Mouse (Mus musculus) kidney, postnatal 0 days (tissue): Measurements from ENCODE around the gene Rassf5. TPM values are rescaled to one million over a fixed set of nuclear protein-coding genes. Genes with fewer than 3 reads are reported as not detected.
A peak's percentile ranks its signal among the peaks of the same experiment; 100 is the strongest.

Source experiments
- ATAC-seq: fragments of 200-750 bp; cut with Nextera tagmentation; replicated peaks from 2 replicates; pipeline ENCODE4 v1.8.0; 2017; ENCODE audit warnings: low read depth, moderate number of reproducible peaks, moderate TSS enrichment, moderate library complexity; ENCODE audit not compliant: low FRiP score
- DNase-seq: peaks from one replicate; pipeline ENCODE4 v3.0.0-alpha.2; 2016; ENCODE audit warnings: low spot score
- H3K27ac ChIP-seq: fragments of 300-500 bp; sonication (generic); 2 replicates; pipeline ENCODE4 v1.5.1; 2014; ENCODE audit warnings: mild to moderate bottlenecking
- H3K27me3 ChIP-seq: fragments of 300-500 bp; sonication (generic); 2 replicates; pipeline ENCODE4 v1.6.1; 2014; ENCODE audit warnings: low read length, mixed read lengths; ENCODE audit not compliant: insufficient read depth
- H3K36me3 ChIP-seq: fragments of 300-500 bp; sonication (generic); 2 replicates; pipeline ENCODE4 v1.6.1; 2014; ENCODE audit warnings: low read length, mixed read lengths; ENCODE audit not compliant: insufficient read depth
- H3K4me1 ChIP-seq: fragments of 300-500 bp; sonication (generic); replicated peaks from 2 replicates; pipeline ENCODE4 v1.6.1; 2014; ENCODE audit warnings: antibody characterized with exemption, low read length, mixed read lengths; ENCODE audit not compliant: insufficient read depth
- H3K4me2 ChIP-seq: fragments of 300-500 bp; sonication (generic); 2 replicates; pipeline ENCODE4 v1.6.1; 2014; ENCODE audit warnings: mild to moderate bottlenecking, low read length, moderate library complexity, mixed read lengths
- H3K4me3 ChIP-seq: fragments of 300-500 bp; sonication (generic); replicated peaks from 2 replicates; pipeline ENCODE4 v1.5.1; 2014; ENCODE audit warnings: low read depth, low read length
- H3K9ac ChIP-seq: fragments of 300-500 bp; sonication (generic); 2 replicates; pipeline ENCODE4 v1.6.1; 2014; ENCODE audit warnings: low read depth, low read length
- H3K9me3 ChIP-seq: fragments of 300-500 bp; sonication (generic); replicated peaks from 2 replicates; pipeline ENCODE4 v1.6.1; 2016; ENCODE audit warnings: low read length, inconsistent platforms, mixed read lengths
- CTCF ChIP-seq: IDR thresholded peaks from 2 replicates; pipeline ENCODE4 v1.5.1; 2016; ENCODE audit warnings: antibody characterized with exemption, low read depth, mild to moderate bottlenecking, moderate library complexity
- WGBS: fragments of 180-500 bp; shearing (Covaris S2); extraction: QIAGEN DNeasy Blood & Tissue Kit; methylation state at CpG from one replicate; pipeline ENCODE4 v1.1.7; 2014; 5-methylcytosine and 5-hydroxymethylcytosine counted together
- polyA plus RNA-seq: library from polyadenylated mRNA; unstranded; fragments of >200 nt; fragmentation: Nextera tagmentation; extraction: Ambion mirVana; gene quantifications from 2 replicates; pipeline ENCODE4 v1.2.1, GENCODE M21; 2015

Rassf5 gene
- polyA plus RNA-seq, 1 experiment from 2014 or later: 3.4 TPM

DNA sequence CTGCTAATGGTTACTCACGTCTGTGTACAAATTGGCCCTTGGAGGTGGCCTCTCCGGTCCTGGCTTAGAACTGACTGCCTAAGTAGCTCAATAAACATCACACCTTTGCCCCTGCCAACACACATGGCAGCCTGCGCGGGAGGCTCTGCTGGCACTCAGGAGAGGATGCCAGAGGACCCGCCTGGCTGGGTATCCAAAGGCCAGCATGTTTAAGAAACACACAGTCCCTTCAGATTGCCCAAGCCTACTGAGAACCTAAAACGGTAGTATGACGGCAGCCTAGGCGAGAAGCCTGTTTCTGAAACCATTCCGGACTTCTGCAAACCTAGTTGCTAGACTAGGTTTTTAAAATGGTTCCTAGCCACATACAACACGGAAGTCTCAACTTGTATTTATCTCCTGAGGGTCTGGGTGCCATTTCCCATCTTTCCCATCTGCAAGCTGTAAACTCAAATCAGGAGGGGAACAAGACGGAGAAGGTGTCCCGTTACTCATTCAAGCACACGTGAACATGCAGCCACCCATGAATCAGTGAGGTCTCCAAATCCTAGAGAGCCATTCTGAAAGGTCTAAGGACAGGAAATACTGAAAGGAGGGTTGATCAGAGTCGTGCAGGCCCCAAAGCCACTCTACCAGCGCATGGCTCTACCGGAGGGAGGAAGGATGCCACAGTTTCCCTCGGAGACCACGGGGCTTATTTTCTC is 45.8 kb downstream of the Rassf5 start:
- no peaks in the 10 kb centered on the region for H3K27me3 ChIP-seq
- DNase-seq: no peak
- H3K36me3 ChIP-seq: no peaks in the 10 kb centered on the region
- no peak overlapping the region for H3K4me3 ChIP-seq
- H3K4me2 ChIP-seq: no peak overlapping the region
- 64% methylated on average over 18 of the region's 18 CpGs for WGBS
- 0 out of 2 replicates have a peak overlapping the region, but pooled peaks have one; percentile 1 for H3K27ac ChIP-seq
- H3K9ac ChIP-seq: no peak overlapping the region
- H3K4me1 ChIP-seq: no peaks in the 10 kb centered on the region; the same call in 1 of the 2 replicates
- TF ChIP-seq CTCF: no peak
- no peak for ATAC-seq
- H3K9me3 ChIP-seq: no peaks in the 10 kb centered on the region

DNA sequence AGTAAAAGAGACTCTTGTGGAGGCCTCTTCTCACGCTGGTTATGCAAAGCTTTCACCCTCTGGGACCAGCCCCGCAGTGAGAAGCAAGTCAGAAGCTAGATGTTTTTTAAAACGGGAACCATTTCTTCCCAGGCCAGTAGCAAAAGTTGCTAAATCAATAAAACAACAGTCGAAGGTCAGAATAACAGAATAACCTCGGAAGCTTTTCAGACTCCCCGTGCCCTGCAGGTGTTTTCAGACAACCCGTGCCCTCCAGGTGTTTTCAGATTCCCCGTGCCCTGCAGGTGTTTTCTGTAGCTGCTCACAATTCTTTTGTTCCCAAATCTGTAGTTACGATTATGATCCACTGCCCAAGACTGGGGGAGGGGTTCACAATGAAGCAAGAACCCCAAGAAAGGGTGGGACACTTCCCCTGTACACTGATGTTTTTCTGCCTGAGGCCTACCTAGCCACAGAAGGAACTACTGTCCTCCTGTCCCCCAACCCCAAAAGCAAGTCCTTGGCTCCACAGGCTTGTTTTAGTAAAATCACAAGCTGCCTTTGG is 46.6 kb downstream of the Rassf5 start:
- Histone ChIP-seq H3K9ac (no peak overlapping the region), H3K4me1 (no peaks in the 10 kb centered on the region; the same call in 1 of the 2 replicates), H3K9me3 (no peaks in the 10 kb centered on the region), H3K27me3 (no peaks in the 10 kb centered on the region), H3K36me3 (no peaks in the 10 kb centered on the region), H3K4me2 (no peak overlapping the region), H3K27ac (no peak overlapping the region), H3K4me3 (no peak overlapping the region)
- DNase-seq (no peak), ATAC-seq (no peak)
- no peak for TF ChIP-seq CTCF
- WGBS: 74% methylated on average over 9 of the region's 9 CpGs

DNA sequence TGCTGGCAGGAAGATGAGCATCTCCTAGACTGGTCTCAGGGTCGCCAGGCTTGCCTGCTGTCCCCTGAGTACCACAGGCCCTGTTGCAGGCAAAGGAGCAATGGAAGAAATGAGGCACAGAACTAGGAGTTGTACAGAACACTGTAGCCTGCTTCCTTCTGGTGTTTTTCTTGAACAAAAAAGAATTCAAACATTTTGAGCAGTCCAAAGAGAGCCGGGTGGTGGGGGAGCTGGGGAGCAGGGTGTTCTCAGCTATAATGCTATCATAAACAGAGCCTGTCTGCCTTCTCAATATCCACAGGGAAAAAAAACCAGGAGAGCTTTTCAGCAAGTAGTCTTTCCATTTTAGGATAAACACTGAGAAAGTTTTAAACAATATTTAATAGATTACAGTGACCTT is 49.0 kb downstream of the Rassf5 start:
- Histone ChIP-seq H3K4me1 (no peaks in the 10 kb centered on the region; the same call in 1 of the 2 replicates), H3K36me3 (no peaks in the 10 kb centered on the region), H3K9me3 (no peaks in the 10 kb centered on the region), H3K9ac (no peak overlapping the region), H3K27me3 (no peaks in the 10 kb centered on the region), H3K4me2 (no peak overlapping the region), H3K27ac (no peak overlapping the region), H3K4me3 (no peak overlapping the region)
- ATAC-seq: no peak
- 63% methylated on average over 2 of the region's 2 CpGs for WGBS
- no peak for TF ChIP-seq CTCF
- no peak for DNase-seq

DNA sequence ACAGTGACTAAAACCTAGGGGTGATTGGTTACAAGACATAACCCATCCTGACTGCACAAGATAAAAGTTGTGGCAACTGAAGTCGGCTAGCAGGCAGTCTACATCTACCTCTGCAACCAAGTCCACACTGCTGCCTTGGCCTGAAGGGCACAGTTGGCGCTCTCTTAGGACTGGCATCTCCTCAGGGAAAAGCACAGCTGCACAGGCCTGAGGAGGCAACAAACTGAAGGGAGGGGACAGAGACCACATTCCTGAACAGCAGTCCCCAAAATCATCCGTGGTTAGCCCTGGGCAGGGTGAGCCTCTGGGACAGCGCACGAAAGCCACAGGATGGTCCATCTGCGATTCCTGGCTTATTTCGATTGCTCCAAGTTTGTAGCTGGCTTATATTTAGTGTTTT is 49.4 kb downstream of the Rassf5 start:
- no peak overlapping the region for H3K4me3 ChIP-seq
- no peak for ATAC-seq

DNA sequence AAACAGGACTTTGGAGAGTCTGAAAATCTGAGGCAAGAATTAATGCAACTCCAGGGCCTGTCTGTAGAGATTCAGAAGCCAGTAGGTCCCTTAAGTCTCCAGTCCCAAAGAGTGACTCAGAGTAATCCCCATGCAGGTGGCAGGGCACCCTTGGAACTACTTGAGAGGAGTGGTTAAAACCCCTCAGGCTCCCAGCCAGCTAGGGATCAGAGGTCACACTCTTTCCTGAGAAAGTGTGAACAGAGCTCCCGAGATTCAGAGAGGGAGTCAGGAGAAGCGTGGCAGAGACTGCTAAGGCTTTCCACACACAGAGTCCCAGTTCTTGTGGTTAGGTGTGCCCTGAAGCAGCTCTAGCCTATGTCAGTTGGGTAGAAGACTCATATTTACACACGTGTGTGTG is 51.3 kb downstream of the Rassf5 start:
- WGBS: 41% methylated on average over 3 of the region's 3 CpGs
- DNase-seq: no peak

More for the DNA sequence above, 49.4 kb downstream of the Rassf5 start:
- Histone ChIP-seq H3K4me2 (no peak overlapping the region), H3K9me3 (no peaks in the 10 kb centered on the region), H3K9ac (no peak overlapping the region), H3K27me3 (no peaks in the 10 kb centered on the region), H3K4me1 (no peaks in the 10 kb centered on the region; the same call in 1 of the 2 replicates), H3K27ac (no peak overlapping the region), H3K36me3 (no peaks in the 10 kb centered on the region)
- no peak for TF ChIP-seq CTCF
- 93% methylated on average over 7 of the region's 7 CpGs for WGBS
- DNase-seq: no peak

DNA sequence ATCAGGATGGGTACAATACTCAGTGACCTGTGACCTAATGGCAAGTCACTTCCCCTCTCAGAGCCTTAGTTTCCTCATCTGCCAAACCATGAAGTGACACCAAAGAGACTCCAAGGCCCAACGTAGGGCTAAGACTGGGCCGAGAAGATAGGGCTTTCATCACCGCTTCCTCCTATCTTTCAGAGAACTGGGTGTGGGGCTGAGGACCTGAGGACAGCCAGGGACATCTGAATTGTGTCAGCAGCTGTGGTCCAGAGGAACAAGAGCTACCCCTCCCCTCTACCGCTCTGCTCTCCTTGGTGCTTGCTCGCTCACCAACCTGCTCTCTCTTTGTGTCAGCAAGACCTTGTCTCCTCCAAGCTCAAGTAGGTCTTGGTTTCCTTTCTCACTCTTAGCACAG is 56.4 kb downstream of the Rassf5 start:
- Histone ChIP-seq H3K27ac (no peak overlapping the region), H3K4me1 (no peaks in the 10 kb centered on the region; the same call in 1 of the 2 replicates), H3K36me3 (no peaks in the 10 kb centered on the region), H3K9ac (no peak overlapping the region), H3K27me3 (no peaks in the 10 kb centered on the region), H3K9me3 (no peaks in the 10 kb centered on the region), H3K4me3 (no peak overlapping the region), H3K4me2 (no peak overlapping the region)
- TF ChIP-seq CTCF: no peak
- 89% methylated on average over 5 of the region's 5 CpGs for WGBS
- DNase-seq (no peak), ATAC-seq (no peak)

More for the DNA sequence above, 51.3 kb downstream of the Rassf5 start:
- Histone ChIP-seq H3K27me3 (no peaks in the 10 kb centered on the region), H3K4me1 (no peaks in the 10 kb centered on the region), H3K27ac (no peak overlapping the region), H3K4me3 (no peak overlapping the region), H3K36me3 (no peaks in the 10 kb centered on the region), H3K4me2 (no peak overlapping the region), H3K9ac (no peak overlapping the region), H3K9me3 (no peaks in the 10 kb centered on the region)
- no peak for ATAC-seq
- TF ChIP-seq CTCF: no peak
